ENCODE assay signal across 20 mouse cellular contexts in genomic region chr10:41715557-41715956, GRCm38 (mm10). TPM values are rescaled to one million over a fixed set of nuclear protein-coding genes. Genes with fewer than 3 reads are reported as not detected.
A peak's percentile ranks its signal among the peaks of the same experiment; 100 is the strongest.
DNase-seq lines count a peak whose midpoint lies in the region; ATAC-seq and TF ChIP-seq lines count a peak whose summit lies in the region.
"Had no signal": no experiment of that assay in that cellular context is flagged by ENCODE, and none has a peak within 500 bp of the region (broad histone marks: within the 10 kb centered on the region; RNA-seq: fewer than 3 reads in every experiment).

No protein-coding gene starts in this region.

- peak overlapping the region; percentile 30; the same call in 1 of the 2 replicates for H3K4me2 ChIP-seq in hindbrain, embryonic 12.5 days (replicated peaks)
- H3K4me2 ChIP-seq in hindbrain, embryonic 14.5 days (replicated peaks), result peak overlapping the region; percentile 26
- H3K4me2 ChIP-seq in neural tube, embryonic 15.5 days, result peak overlapping the region; percentile 31
- H3K4me2 ChIP-seq: heart, embryonic 11.5 days; liver, embryonic 13.5 days had no signal

- DNase-seq in hindbrain, embryonic 10.5 days (ENCODE audit: low spot score), result no peak
- DNase-seq in brain, embryonic 14.5 days (ENCODE audit: low read depth), result peak; percentile 26
- DNase-seq in hindbrain, embryonic 14.5 days (ENCODE audit: low spot score), result no peak
- no peak for DNase-seq in yolk sac, embryonic 10.5 days (ENCODE audit: low spot score)
- DNase-seq in gastrocnemius, adult 8-10 months (ENCODE audit: low spot score in 2 of 2), result no peak
- DNase-seq: adrenal gland, adult 8-10 months; cerebellum, adult 8-10 months; kidney, postnatal 25 days; liver, embryonic 13.5 days; lung, adult 2 months; lung, postnatal 14 days; midbrain, embryonic 14.5 days had no signal

- no peak for TF ChIP-seq POLR2A in brain, embryonic 14.5 days (IDR thresholded peaks at IDR 0.05; ENCODE audit: borderline replicate concordance, extremely low read depth, insufficient read depth, insufficient read length, poor library complexity, severe bottlenecking)

- H3K27me3 ChIP-seq in hindbrain, embryonic 12.5 days, result no peaks in the 10 kb centered on the region
- no peaks in the 10 kb centered on the region for H3K27me3 ChIP-seq in hindbrain, embryonic 10.5 days (ENCODE audit: insufficient read depth, poor library complexity, severe bottlenecking)
- H3K27me3 ChIP-seq in hindbrain, embryonic 14.5 days (ENCODE audit: control insufficient read depth, insufficient read depth, low read length), result no peaks in the 10 kb centered on the region
- no peaks in the 10 kb centered on the region for H3K27me3 ChIP-seq in neural tube, embryonic 15.5 days (replicated peaks)
- H3K27me3 ChIP-seq: forebrain, embryonic 12.5 days; liver, embryonic 13.5 days had no signal

- H3K9me3 ChIP-seq in hindbrain, embryonic 12.5 days (replicated peaks), result no peaks in the 10 kb centered on the region
- H3K9me3 ChIP-seq in hindbrain, embryonic 10.5 days, result no peaks in the 10 kb centered on the region
- no peaks in the 10 kb centered on the region for H3K9me3 ChIP-seq in hindbrain, embryonic 14.5 days (ENCODE audit: control insufficient read depth, low read length)
- H3K9me3 ChIP-seq in neural tube, embryonic 15.5 days (replicated peaks), result no peaks in the 10 kb centered on the region
- H3K9me3 ChIP-seq: forebrain, embryonic 12.5 days; liver, embryonic 13.5 days had no signal

- H3K27ac ChIP-seq in hindbrain, embryonic 12.5 days, result no peak overlapping the region
- no peak overlapping the region for H3K27ac ChIP-seq in hindbrain, embryonic 10.5 days
- peak overlapping the region; percentile 51 for H3K27ac ChIP-seq in hindbrain, embryonic 14.5 days
- H3K27ac ChIP-seq in neural tube, embryonic 15.5 days (replicated peaks), result peak overlapping the region; percentile 74
- H3K27ac ChIP-seq: forebrain, embryonic 12.5 days; liver, embryonic 13.5 days had no signal

- H3K9ac ChIP-seq in hindbrain, embryonic 12.5 days, result no peak overlapping the region
- H3K9ac ChIP-seq in hindbrain, embryonic 14.5 days, result no peak overlapping the region
- no peak overlapping the region for H3K9ac ChIP-seq in neural tube, embryonic 15.5 days (replicated peaks)
- H3K9ac ChIP-seq: forebrain, embryonic 12.5 days; liver, embryonic 13.5 days had no signal

- H3K4me3 ChIP-seq in hindbrain, embryonic 12.5 days, result no peak overlapping the region
- H3K4me3 ChIP-seq in hindbrain, embryonic 10.5 days, result no peak overlapping the region
- H3K4me3 ChIP-seq in hindbrain, embryonic 14.5 days (replicated peaks; ENCODE audit: low read length), result 0 out of 2 replicates have a peak overlapping the region, but pooled peaks have one; percentile 6
- H3K4me3 ChIP-seq in neural tube, embryonic 15.5 days (replicated peaks), result no peak overlapping the region
- H3K4me3 ChIP-seq: forebrain, embryonic 12.5 days; liver, embryonic 13.5 days; myocyte had no signal

- 70% methylated on average over 14 of the region's 14 CpGs for WGBS in hindbrain, embryonic 12.5 days
- 87% methylated on average over 14 of the region's 14 CpGs for WGBS in hindbrain, embryonic 10.5 days
- WGBS in hindbrain, embryonic 14.5 days, result 64% methylated on average over 14 of the region's 14 CpGs
- 68% methylated on average over 14 of the region's 14 CpGs for WGBS in neural tube, embryonic 15.5 days

- no peak for TF ChIP-seq CTCF in brain, embryonic 14.5 days (IDR thresholded peaks at IDR 0.05; ENCODE audit: borderline replicate concordance, extremely low read depth, insufficient read depth, insufficient read length)

- ATAC-seq in hindbrain, embryonic 12.5 days (ENCODE audit: low FRiP score), result no peak
- no peak for ATAC-seq in hindbrain, embryonic 14.5 days (ENCODE audit: low FRiP score)
- no peak for ATAC-seq in neural tube, embryonic 15.5 days (ENCODE audit: low FRiP score)
- ATAC-seq: intestine, embryonic 16.5 days had no signal

- no peaks in the 10 kb centered on the region for H3K36me3 ChIP-seq in hindbrain, embryonic 12.5 days
- H3K36me3 ChIP-seq in hindbrain, embryonic 10.5 days, result no peaks in the 10 kb centered on the region
- no peaks in the 10 kb centered on the region for H3K36me3 ChIP-seq in hindbrain, embryonic 14.5 days (replicated peaks; ENCODE audit: control insufficient read depth, insufficient read depth)
- no peaks in the 10 kb centered on the region for H3K36me3 ChIP-seq in neural tube, embryonic 15.5 days
- H3K36me3 ChIP-seq: forebrain, embryonic 12.5 days; liver, embryonic 13.5 days had no signal

- peaks cover 15% of the 10 kb centered on the region for H3K4me1 ChIP-seq in hindbrain, embryonic 12.5 days
- peaks cover 27% of the 10 kb centered on the region for H3K4me1 ChIP-seq in hindbrain, embryonic 10.5 days (replicated peaks)
- 0 out of 2 replicates have a peak, but pooled peaks cover 7% of the 10 kb centered on the region for H3K4me1 ChIP-seq in hindbrain, embryonic 14.5 days (replicated peaks; ENCODE audit: control insufficient read depth, insufficient read depth, low read length)
- 0 out of 2 replicates have a peak, but pooled peaks cover 12% of the 10 kb centered on the region for H3K4me1 ChIP-seq in neural tube, embryonic 15.5 days
- H3K4me1 ChIP-seq: liver, embryonic 13.5 days had no signal

RNA-seq across cellular contexts. Expression of gene Ccdc162, which starts 0.9 kb away (rescaled TPM):
- 0.96 and 1.4 TPM in 2 replicates for polyA plus RNA-seq in hindbrain, embryonic 12.5 days (2016; fragmentation: Nextera tagmentation; extraction: Ambion mirVana)
- polyA plus RNA-seq in hindbrain, embryonic 10.5 days (2016; fragmentation: Nextera tagmentation; extraction: Ambion mirVana), result 0.51 and 0.56 TPM in 2 replicates
- polyA plus RNA-seq in brain, embryonic 14.5 days (2012; rRNA removed), result 1.1 and 2.5 TPM in 2 replicates
- 1.0 and 2.7 TPM in 2 replicates for polyA plus RNA-seq in hindbrain, embryonic 14.5 days (2014; fragmentation: Nextera tagmentation; extraction: Ambion mirVana)
- 1.2 and 1.3 TPM in 2 replicates for polyA plus RNA-seq in neural tube, embryonic 15.5 days (2015; fragmentation: Nextera tagmentation; extraction: Ambion mirVana)
- total RNA-seq in gastrocnemius, adult 8-10 months (2022), result under 1 TPM; 0.63 to 0.92 (median 0.80) TPM
- total RNA-seq: hematopoietic stem cell, adult 5-6 weeks; MEL had no signal

Comparison
In these comparisons a context has a peak if more than half of its experiments do, and no peak if none do; other contexts are left out.
1. H3K27ac ChIP-seq: peak in hindbrain, embryonic 14.5 days (single experiment) and neural tube, embryonic 15.5 days (single experiment); none in hindbrain, embryonic 12.5 days (single experiment) and hindbrain, embryonic 10.5 days (single experiment).
2. Peak in every context shown above with its lines, with median percentiles within 50 percentile points of each other: H3K4me2 ChIP-seq.